Mouse (Mus musculus) kidney, adult 2 months (tissue): ENCODE measurements around the gene Blvra. TPM values are rescaled to one million over a fixed set of nuclear protein-coding genes. Genes with fewer than 3 reads are reported as not detected.
"Not testable (repeated sequence)": the region's sequence is repeated elsewhere in the genome, so short reads cannot be mapped to it uniquely, and the experiment has no call there.

Source experiments
- DNase-seq: peaks from one replicate; pipeline ENCODE4 v3.0.0; 2021
- H3K27ac ChIP-seq: fragments of 200-500 bp; 2 replicates; pipeline ENCODE4 v1.5.1; 2012; ENCODE audit warnings: low read depth, low read length, control low read depth, inconsistent platforms; ENCODE audit not compliant: insufficient read depth
- H3K27me3 ChIP-seq: fragments of 200-500 bp; replicated peaks from 2 replicates; pipeline ENCODE4 v1.6.1; 2012; ENCODE audit warnings: mild to moderate bottlenecking, moderate library complexity, low read length, inconsistent platforms; ENCODE audit not compliant: control insufficient read depth, insufficient read depth
- H3K36me3 ChIP-seq: fragments of 200-500 bp; 2 replicates; pipeline ENCODE4 v1.6.1; 2012; ENCODE audit warnings: mild to moderate bottlenecking, moderate library complexity, low read length, inconsistent platforms; ENCODE audit not compliant: control insufficient read depth, insufficient read depth
- H3K4me1 ChIP-seq: fragments of 200-500 bp; 2 replicates; pipeline ENCODE4 v1.6.1; 2011; ENCODE audit warnings: low read length; ENCODE audit not compliant: control insufficient read depth, insufficient read depth
- H3K4me3 ChIP-seq: fragments of 200-500 bp; 2 replicates; pipeline ENCODE4 v1.5.1; 2011; ENCODE audit warnings: mild to moderate bottlenecking, low read depth, low read length, control low read depth; ENCODE audit not compliant: insufficient read depth
- CTCF ChIP-seq: fragments of 200-500 bp; conservative IDR thresholded peaks from 2 replicates; pipeline ENCODE4 v1.5.1; 2011; ENCODE audit warnings: low read depth, mild to moderate bottlenecking, control low read depth, low read length, moderate library complexity, mixed read lengths; ENCODE audit not compliant: insufficient read depth, insufficient read length
- POLR2A ChIP-seq: fragments of 200-500 bp; IDR thresholded peaks from one replicate; pipeline ENCODE4 v1.6.1; 2011; ENCODE audit warnings: low read depth, low read length, control low read depth
- WGBS: fragments of 180-500 bp; shearing (Covaris S2); methylation state at CpG from one replicate; pipeline ENCODE4 v1.1.7; 2018; 5-methylcytosine and 5-hydroxymethylcytosine counted together
- polyA plus RNA-seq: library from polyadenylated mRNA; depleted of rRNA; stranded (reverse); fragments of >200 nt; gene quantifications from 2 replicates; pipeline ENCODE4 v1.2.3, GENCODE M21; 2012

The Blvra gene
- polyA plus RNA-seq, 1 experiment: 43.3 TPM

- WGBS: 92% methylated on average over 2 of the region's 2 CpGs
- H3K27me3 ChIP-seq: no peaks in the 10 kb centered on the region
- no peak for TF ChIP-seq POLR2A
- TF ChIP-seq CTCF: no peak
- H3K27ac ChIP-seq: no peak overlapping the region
- no peak overlapping the region for H3K4me3 ChIP-seq
- no peaks in the 10 kb centered on the region for H3K36me3 ChIP-seq
- H3K4me1 ChIP-seq: peaks cover 10% of the 10 kb centered on the region
- DNase-seq: no peak
Measured at GRCm38 (mm10) chr2:127074116-127074515, 3.7 kb downstream of the Blvra start.

- no peak for TF ChIP-seq CTCF
- no peak for TF ChIP-seq POLR2A
- WGBS: 80% methylated on average over 9 of the region's 9 CpGs
- Histone ChIP-seq H3K36me3 (no peaks in the 10 kb centered on the region), H3K27ac (no peak overlapping the region), H3K4me1 (peaks cover 10% of the 10 kb centered on the region), H3K27me3 (no peaks in the 10 kb centered on the region), H3K4me3 (no peak overlapping the region)
- DNase-seq: no peak
Measured at GRCm38 (mm10) chr2:127077611-127078010, 7.1 kb downstream of the Blvra start.

GRCm38 (mm10) chr2:127079066-127079465 lies 8.6 kb downstream of the Blvra start:
- not testable (repeated sequence) for H3K36me3 ChIP-seq, H3K4me3 ChIP-seq, H3K27me3 ChIP-seq, H3K4me1 ChIP-seq
- 36% methylated on average over 2 of the region's 2 CpGs for WGBS
- peak overlapping the region; percentile 77; the same call in 1 of the 2 replicates for H3K27ac ChIP-seq
- DNase-seq: peak; percentile 28

GRCm38 (mm10) chr2:127079881-127080590 lies 9.6 kb downstream of the Blvra start:
- no peak for TF ChIP-seq CTCF
- no peak for TF ChIP-seq POLR2A
- Histone ChIP-seq H3K4me1 (peaks cover 10% of the 10 kb centered on the region), H3K36me3 (no peaks in the 10 kb centered on the region), H3K27ac (peak overlapping the region; percentile 81), H3K27me3 (no peaks in the 10 kb centered on the region), H3K4me3 (peak overlapping the region; percentile 31)
- WGBS: 51% methylated on average over 11 of the region's 11 CpGs
- DNase-seq: peak; percentile 89

GRCm38 (mm10) chr2:127080591-127081218 lies 10.2 kb downstream of the Blvra start:
- Histone ChIP-seq H3K4me1 (peaks cover 10% of the 10 kb centered on the region), H3K27ac (peak overlapping the region; percentile 81), H3K36me3 (no peaks in the 10 kb centered on the region), H3K4me3 (peak overlapping the region; percentile 31), H3K27me3 (no peaks in the 10 kb centered on the region)
- DNase-seq: no peak
- 65% methylated on average over 11 of the region's 11 CpGs for WGBS
- TF ChIP-seq CTCF (no peak), POLR2A (no peak)

- DNase-seq: no peak
- WGBS: 81% methylated on average over 5 of the region's 5 CpGs
- H3K4me1 ChIP-seq: no peaks in the 10 kb centered on the region
- no peak overlapping the region for H3K4me3 ChIP-seq
- TF ChIP-seq CTCF: no peak
- no peak for TF ChIP-seq POLR2A
- no peaks in the 10 kb centered on the region for H3K27me3 ChIP-seq
- H3K27ac ChIP-seq: no peak overlapping the region
- peaks cover 2% of the 10 kb centered on the region; the same call in 1 of the 2 replicates for H3K36me3 ChIP-seq
Measured at GRCm38 (mm10) chr2:127086235-127086634, 15.8 kb downstream of the Blvra start.

- not testable (repeated sequence) for H3K4me3 ChIP-seq, H3K36me3 ChIP-seq, H3K27ac ChIP-seq, H3K4me1 ChIP-seq, H3K27me3 ChIP-seq, DNase-seq
Measured at GRCm38 (mm10) chr2:127090151-127090550, 19.7 kb downstream of the Blvra start.
